Mouse (Mus musculus): ENCODE measurements around the gene Egln2.
A peak's percentile ranks its signal among the peaks of the same experiment; 100 is the strongest.

The Egln2 gene

DNA sequence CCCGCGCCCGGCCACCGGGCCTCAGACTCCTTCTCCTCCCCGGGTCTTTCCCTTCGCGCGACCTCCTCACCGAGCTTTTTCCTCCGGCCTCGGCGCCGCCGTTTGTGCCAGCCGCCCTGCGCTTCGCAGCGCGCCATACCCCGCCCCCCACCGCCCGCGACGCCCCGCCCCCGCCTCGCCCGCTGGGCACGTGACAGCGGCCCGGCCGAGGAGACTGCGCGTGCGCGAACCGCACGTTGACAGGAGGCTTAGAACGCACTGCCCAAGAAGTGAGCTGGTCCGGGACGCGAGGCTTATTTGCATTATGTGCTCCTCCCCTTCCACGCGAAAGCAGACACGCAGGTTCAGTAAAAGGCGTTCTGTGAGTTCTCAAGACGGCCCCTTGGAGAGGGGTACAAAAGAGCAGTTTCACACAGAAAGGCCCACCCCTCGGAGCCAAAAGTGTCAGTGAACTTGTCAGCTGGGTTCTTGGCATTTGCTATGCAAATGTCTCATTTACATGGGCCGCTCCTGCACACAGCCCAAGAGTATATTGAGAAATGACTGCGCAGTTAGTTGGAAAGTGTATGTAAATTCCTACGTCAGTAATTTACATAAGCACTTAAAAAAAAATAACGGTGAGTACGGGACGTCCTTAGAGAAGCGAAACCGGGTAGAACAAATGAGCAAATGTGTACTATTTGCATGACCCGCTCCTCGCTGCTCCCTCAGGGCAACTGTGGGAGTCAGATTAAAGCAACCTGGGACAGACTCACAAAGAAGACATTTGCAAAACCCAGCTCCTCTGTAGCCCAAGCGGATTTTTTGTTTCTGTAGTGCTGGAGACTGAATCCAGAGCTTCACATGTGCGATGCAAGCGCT, at the start of gene Egln2:
Egln2 (minus strand) TSS at position 189 of the 861 bp plus-strand sequence.
- DNase-seq (ENCODE audit: low spot score in 2 of 2): peak; percentile 88 to 92

DNA sequence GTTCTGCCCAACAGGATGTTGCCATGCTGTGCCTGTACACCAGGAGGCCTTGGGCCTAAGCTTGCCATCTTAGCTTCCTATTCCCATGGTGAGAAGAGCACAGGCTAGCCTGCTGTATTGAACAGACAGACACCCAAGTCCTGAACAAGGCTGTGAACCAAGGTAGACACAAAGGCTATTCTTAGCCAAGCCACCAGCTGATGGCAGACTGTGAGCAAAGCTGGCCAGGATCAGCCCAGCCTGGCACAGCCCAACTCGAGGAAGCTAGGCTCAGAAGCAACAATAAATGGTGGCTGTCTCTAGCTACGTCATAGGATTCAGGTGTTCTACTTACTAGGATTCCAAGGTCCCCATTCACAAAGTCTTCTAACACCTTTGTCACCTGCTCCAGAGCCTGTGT, 46.0 kb upstream of the Egln2 start:
- no peak for DNase-seq (ENCODE audit: low spot score in 2 of 2)

DNA sequence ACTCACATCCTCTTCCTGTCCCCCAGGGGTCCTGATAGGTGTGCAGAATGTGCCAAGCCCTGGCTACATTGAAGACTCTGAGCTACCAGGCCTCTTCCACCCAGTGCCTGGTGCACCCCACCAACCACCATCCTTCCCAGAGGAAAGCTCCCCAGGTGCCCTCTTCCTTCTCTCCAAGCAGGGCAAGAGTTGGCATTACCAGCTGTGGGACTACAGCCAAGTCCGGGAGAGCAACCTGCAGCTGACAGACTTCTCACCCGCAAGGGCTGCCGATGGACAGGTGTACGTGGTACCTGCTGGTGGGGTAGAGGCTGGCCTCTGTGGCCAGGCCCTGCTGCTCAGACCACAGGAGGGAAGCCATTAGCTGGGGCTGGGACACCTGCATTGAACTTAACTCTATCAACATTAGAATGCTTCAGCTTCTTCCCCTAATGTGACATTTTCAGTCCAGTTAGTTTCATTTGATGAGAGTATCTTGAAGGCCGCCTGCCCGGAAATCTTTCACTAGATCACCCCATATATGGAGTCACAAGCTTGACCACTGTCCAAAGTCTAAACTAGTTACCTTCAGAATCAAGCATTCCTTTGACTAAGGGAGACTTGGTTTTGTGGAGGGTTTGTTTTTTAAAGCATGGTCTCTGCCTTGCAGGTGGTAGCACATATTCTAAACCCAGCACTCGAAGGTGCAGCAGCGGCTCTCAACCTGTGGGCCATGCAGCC, 37.3 kb upstream of the Egln2 start:
- no peak for DNase-seq (ENCODE audit: low spot score in 2 of 2)

DNA sequence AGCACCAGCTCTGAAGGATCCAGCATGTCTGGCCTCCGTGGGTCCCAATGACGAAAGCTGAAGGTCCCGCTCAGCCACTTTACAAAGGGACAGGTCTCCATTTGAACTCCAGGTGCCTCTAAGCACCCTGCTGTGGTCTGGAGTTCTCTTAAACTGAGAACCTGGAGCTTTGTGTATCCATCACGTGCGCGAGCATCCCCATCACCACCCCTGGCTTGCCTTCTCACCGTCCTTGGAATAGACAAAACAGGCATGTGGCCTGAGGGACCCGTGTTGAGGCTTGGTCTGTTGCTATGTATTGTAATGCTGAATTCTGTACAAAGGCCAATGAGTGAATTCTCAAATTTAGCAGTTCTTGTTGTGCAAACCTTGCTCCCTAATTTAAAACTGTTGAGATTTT, 32.2 kb upstream of the Egln2 start:
- DNase-seq (ENCODE audit: low spot score in 2 of 2): no peak

DNA sequence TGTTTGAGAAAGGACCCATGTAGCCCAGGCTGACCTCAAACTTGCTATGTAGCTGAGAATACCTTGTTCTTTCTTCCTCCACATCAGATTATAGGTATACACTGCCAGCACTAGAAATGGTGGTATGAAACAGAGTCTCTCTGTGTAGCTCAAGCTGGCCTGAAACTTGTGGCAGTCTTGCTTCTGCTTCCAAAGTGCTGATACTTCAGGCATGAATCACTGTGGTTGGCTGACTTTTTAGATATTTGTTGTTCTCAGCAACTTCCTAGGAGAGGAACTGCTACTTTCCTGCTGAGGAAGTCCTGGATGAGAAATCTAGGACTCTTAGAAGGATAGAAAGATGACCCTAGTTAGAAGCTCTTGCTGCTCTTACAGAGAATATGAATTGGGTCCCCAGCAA, 31.8 kb upstream of the Egln2 start:
- DNase-seq (ENCODE audit: low spot score in 2 of 2): no peak

DNA sequence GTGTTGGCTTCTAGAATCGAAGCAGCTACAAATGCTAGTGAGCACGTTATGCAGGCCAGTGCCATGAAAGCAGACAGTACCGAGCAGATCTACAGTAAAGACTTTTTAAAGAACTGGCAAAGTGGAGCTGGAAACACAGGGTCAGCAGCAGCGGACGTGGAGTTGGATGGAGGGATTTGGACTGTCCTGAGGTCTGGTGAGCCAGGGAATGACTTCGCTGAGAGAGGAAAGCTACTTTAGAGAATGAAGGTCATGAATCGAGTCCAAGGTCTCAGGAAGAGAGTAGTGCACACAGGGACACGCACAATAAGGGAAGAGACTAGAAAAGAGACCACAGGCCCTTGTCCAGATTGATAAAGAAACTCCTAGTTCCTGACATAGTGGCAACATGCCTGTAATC, 31.0 kb upstream of the Egln2 start:
- no peak for DNase-seq (ENCODE audit: low spot score in 2 of 2)

DNA sequence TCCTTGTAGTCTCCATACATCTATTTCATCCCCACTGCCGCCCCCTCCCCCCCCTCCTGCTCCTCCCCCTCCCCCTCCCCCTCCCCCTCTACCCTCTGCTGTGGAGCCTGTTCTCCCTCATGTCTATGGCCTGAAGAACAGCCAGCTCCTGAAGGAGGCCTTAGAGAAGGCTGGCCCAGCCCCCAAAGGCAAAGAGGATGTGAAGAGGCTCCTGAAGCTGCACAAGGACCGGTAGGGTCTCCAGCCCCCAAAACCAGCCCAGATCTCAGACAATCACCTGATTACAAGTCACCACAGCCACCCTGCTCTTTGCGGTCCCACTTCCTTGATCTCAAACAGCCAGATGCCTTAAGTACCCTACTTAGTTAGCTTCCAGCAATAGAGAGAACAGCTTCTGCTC, 30.5 kb upstream of the Egln2 start:
- DNase-seq (ENCODE audit: low spot score in 2 of 2): no peak

DNA sequence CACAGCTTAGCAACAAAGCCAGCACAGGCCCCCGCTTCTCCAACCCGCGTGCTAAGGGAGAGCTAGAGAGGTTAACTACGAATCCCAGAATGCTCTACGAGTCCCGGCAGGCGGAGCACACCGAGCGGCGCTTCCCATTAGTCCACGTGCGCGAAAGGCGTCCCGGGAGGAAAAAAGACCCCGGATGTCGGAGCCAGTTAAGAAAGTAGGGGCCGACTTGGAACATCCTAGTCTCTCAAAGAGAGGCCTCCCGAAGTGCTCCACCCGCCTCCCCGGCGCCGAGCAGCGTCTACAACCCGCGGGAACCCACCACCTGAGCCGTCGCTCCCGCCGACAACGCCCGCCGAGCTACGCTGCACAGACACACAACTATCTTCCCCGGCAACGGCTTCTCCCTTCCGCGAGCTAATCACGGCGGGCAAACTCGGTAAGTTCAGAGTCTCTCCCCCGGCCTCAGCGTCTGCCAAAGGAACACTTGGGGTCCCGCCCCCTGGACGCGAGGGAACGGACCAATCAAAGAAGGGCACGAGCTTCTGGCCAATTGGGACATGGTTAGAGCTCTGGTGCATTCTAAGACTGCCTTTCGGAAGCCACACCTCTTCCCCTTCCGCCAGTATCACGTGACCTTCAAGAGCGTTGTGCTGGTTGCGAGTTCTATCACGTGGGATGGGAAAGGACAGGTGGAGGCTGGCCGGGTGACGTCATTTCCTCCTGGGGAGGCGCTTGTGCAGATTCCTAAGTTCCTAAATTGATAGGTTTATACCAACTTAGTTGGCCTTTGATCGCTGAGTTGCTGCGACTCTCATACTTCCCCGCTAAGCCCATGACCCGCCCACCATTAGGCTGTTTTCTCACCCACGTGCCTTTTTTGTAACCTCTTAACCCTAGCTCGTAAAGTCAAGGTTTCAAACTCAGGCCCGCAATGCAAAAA, 29.3 kb upstream of the Egln2 start, which contains the start of the genes BC024978 and Snrpa:
BC024978 (plus strand) TSS at position 101 of the 931 bp plus-strand sequence.
Snrpa (minus strand) TSS at position 591 of the 931 bp plus-strand sequence.
- peak; percentile 79 to 97 for DNase-seq (ENCODE audit: low spot score in 2 of 2)

DNA sequence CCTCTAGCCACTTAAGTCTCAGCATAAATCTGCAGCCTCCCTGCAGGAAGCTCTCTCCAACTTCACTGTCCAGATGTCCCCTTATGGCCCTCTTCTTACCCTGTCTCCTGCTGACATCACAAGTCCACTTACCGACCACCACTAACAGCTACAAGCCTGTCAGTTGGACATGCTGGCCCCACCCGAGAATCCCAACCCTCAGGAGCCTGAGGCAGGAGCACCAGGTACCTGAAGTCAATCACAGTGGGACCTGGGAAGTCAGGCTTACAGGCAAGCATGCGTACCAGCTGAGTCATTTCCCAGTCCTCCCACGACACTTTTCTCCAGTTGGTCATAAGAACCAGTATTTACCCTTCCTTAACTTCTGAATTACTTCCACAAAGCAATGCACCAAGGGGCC, 27.1 kb upstream of the Egln2 start:
- DNase-seq (ENCODE audit: low spot score in 2 of 2): no peak

DNA sequence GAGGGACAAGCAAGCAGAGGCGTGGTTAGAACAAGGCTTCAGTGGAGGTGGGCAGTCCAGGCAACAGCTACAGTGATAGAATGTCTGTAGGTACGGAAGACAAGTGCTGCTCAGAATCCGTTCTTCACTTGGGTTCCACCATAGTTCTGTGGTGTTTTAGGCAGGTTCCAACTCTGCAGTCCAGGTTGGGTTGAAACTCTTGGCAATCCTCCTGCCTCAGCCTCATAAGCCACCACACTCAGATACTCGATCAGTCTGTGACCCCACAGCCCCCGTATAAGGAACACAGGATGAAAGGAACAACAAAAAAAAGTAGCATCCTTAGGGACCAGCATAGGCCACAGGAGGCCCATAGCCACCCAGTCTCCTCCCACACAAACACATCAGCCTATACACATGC, 25.8 kb upstream of the Egln2 start:
- DNase-seq (ENCODE audit: low spot score in 2 of 2): no peak

DNA sequence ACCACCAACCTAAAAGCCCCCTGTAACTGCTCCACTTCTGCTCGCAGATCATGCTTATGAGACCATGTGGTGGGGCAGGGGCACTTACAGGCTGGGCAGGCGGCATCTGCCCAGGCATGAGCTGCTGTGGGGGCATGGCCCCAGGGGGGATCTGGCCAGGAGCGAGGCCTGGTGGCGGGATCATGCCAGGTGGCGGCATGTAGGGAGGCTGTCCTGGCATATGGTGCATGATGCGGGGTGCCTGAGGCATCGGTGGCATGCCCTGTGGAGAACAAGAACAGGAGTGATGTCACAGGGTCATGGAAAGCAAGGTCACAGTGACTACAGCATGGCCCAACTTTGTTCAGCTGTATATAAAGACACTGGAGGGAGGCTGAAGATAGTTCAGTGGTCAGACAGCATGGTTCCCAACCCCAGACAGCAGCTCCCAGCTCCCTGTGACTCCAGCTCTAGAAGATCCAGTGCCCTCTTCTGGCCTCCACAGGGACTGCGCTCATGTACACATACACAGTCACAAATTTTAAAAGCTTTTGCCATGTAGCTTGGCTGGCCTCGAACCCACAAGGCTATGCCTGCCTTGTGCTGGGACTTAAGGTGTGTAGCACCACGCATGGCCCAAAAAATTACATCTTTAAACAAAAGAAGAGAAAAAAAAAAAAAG, 22.8 kb upstream of the Egln2 start:
- DNase-seq (ENCODE audit: low spot score in 2 of 2): no peak

DNA sequence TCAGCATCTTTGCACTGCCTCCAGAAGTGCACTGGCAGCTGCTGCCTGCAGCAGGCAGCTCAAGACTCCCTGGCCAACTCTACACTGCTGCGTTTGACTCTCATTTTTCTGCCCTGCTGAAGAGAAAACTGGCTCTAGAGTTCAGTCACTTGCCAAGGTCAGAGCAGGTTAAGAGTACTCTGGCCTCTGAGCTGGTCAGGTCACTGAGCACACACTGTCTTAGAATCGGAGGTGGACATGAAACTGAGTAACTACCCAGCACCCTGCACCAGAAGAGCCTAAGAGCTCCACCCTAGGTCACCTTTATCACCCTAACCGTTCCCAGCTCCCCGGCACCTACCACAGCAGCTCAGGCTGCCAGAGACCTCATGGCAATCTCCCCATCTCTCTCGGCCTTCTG, 19.4 kb upstream of the Egln2 start:
- no peak for DNase-seq (ENCODE audit: low spot score in 2 of 2)

DNA sequence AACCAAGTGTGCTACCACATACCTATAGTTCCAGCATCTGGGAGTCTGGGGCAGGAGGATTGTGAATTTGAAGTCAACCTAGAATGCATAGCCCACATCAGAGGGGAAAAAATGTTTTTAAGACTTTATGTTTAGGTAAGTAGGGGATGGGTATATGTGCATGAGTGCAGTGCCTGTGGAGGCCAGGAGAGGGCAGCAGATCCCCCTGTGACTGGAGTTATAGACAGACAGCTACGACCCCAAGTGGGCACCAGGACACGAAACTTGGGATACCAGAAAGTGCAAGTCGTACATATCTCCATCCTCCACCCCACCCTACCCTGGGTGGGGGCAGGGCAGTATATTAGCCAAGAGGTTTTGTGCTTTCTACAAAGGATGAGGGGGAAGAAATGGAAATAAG, 18.4 kb upstream of the Egln2 start:
- no peak for DNase-seq (ENCODE audit: low spot score in 2 of 2)

DNA sequence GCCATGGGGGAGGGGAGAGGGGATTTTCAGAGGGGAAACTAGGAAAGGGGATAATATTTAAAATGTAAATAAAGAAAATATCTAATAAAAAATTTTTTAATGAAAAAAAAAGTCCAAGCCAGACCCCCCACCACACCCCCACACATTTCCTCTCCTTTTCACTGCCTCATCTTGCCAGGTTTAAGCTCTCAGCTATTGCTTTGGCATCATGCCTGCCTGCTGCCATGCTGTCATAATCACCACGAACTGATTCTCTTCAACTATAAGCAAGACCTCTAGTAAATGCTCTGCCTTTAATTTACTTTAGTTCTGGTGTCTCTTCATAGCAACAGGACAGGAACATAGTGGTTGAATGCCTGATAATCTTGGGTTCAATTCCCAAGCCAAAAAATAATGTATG, 15.9 kb upstream of the Egln2 start:
- DNase-seq (ENCODE audit: low spot score in 2 of 2): no peak

DNA sequence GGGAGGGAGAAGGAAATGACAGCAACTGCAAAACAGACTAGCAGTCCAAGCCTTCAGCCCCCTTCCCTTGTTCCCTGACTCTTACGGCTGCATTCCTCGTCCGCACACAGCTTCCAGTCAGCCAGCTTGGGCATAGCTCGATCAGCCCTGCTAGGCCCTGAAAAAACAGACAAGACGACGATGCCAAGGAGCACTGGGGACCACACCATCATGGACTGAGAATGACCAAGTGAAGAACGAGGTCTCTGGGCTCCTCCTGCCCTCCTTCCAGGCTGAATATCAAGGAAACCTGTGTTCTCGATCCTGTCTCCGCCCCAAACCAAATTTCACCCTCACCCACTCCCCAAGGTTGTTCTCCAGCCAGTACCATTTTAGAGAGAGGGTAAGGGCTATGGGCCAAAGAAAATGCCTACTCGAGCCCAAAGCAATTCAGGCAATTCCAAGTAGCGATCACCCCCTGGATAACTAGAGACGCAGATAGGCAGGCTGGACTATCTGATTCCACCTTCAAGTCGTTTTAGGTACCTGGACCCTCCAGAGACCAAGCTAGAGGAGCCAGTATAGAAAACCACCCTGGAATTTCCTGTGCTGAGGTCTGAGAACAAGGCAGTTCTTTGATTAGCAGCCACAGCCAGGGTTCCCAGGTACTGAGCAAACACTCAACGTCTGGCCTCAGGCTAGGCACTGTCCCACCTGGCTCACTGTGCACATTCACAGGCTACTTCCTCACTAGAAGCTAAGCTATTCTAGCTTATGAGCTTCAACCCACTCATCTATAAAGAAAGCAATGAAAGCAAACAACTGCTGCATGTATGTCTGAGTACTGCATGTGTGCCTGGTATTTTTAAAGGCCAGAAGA, 14.5 kb upstream of the Egln2 start, which contains the start of the genes Gm21983 and Mia:
Gm21983 (minus strand) TSS at position 250 of the 859 bp plus-strand sequence.
Mia (minus strand) TSS at position 321 of the 859 bp plus-strand sequence.
- DNase-seq (ENCODE audit: low spot score in 2 of 2): no peak

DNA sequence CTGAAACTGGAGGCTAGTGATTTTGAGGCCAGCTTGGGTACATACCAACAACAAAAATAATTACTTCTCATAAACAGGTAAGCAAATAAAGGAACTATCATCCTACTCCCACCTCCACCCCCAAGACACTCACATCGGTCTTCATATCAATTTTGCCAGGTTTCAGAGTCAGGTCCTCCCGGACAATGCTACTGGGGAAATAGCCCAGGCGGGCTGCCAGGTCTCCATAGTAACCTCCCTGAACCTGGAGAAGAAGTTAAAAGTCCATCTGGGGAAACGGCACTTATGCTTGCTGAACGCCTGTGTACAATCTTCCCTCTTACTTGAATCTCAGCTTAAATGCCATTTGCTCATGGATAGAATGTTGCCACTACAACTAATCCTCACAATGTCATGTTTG, 13.4 kb upstream of the Egln2 start:
- DNase-seq (ENCODE audit: low spot score in 2 of 2): no peak

DNA sequence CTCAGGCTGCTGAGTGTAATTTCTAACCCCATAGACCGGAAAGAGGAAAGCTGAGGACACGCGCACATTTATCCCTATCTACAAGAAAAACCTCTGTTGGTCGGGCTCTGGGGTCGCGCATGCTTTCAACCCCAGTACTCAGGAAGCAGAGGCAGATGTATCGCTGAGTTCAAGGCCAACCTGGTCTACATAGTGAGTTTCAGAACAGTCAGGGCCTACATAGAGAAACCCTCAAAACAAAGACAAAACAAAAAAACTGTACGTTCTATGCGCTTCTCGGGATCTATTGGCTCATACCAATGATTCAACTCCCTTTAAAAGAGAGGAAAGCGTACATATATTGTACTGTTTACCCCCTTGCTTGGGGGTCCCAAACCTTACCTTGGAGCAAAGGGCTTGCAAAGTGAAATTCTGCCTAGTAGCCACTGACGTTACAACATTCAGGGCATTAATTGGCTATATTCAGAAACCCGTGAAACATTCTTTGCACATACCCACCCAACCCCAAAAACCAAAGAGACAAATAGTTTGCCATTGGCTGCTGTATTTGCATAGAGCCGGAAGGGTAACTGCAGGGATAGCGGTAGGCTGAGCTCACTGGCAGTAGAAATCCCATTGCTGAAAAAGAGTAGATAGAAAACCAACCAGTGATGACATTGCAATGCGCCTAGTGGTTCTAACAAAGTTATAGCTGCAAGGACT, 12.8 kb upstream of the Egln2 start:
- no peak for DNase-seq (ENCODE audit: low spot score in 2 of 2)

DNA sequence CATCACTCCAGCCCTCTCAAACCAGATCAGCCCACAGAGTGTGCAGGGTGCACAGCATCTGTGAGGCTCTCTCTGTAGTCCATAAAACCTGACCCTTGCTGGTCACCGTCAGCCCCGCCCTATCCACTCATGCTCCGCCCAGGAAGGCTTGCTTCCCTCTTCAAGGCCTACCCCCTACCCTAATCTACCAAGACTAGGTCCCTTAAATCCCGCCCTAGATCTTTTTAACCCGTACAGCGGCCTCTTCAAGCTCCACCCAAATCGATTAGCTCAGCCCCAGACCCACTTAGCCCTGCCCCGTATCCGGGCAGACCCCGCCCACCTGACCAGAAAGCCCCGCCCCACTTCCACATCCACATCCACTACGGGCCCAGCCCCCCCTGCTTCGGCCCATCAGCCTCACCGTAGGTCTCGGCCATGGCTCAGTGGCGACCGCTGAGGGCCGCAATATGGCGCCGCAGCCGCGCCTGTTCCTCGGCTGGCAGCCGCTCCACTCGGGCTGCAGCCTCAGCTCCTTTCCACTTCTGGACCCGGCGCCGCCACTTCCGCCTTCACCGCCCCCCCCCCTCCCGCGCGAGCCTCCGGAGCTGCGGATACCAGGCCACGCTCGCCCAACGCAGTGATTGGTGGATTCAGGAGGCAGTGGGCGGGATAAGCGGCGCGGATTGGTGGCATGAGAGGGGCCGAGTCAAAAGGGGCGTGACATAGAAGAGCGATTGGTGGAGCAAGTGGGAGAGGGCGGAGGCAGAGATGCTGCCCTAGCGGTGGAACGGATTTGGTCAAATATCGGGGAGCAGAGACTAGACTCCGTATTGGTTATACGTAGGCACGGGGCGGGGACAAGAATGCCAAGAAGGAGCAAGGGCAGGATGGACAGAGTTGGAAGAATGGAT, 12.0 kb upstream of the Egln2 start, which contains the start of gene Rab4b:
Rab4b (minus strand) TSS at position 573 of the 893 bp plus-strand sequence.
- peak; percentile 96 to 99 for DNase-seq (ENCODE audit: low spot score in 2 of 2)

Measured in urinary bladder, adult 18-20 months (tissue).